Mouse (Mus musculus) limb, embryonic 14.5 days (tissue): Measurements from ENCODE around the gene Psmf1. TPM values are rescaled to one million over a fixed set of nuclear protein-coding genes. Genes with fewer than 3 reads are reported as not detected.

ENCODE experiments used
- ATAC-seq: fragments of 200-750 bp; cut with Nextera tagmentation; 2 replicates; pipeline ENCODE4 v1.8.0; 2017; ENCODE audit warnings: low read depth, moderate number of reproducible peaks, moderate TSS enrichment; ENCODE audit not compliant: low FRiP score
- DNase-seq: peaks from one replicate; pipeline ENCODE4 v3.0.0-alpha.2; 2015; ENCODE audit warnings: low spot score
- H3K27ac ChIP-seq: fragments of 300-500 bp; sonication (generic); replicated peaks from 2 replicates; pipeline ENCODE4 v1.5.1; 2014; ENCODE audit warnings: low read depth, mild to moderate bottlenecking, low read length, moderate library complexity, mixed read lengths
- H3K27me3 ChIP-seq: fragments of 300-500 bp; sonication (generic); 2 replicates; pipeline ENCODE4 v1.6.1; 2014; ENCODE audit warnings: low read length, mixed read lengths; ENCODE audit not compliant: control insufficient read depth, insufficient read depth
- H3K36me3 ChIP-seq: fragments of 300-500 bp; sonication (generic); 2 replicates; pipeline ENCODE4 v1.6.1; 2014; ENCODE audit warnings: mild to moderate bottlenecking, low read length, moderate library complexity, mixed read lengths; ENCODE audit not compliant: control insufficient read depth, insufficient read depth
- H3K4me1 ChIP-seq: fragments of 300-500 bp; sonication (generic); 2 replicates; pipeline ENCODE4 v1.6.1; 2014; ENCODE audit warnings: antibody characterized with exemption, low read length, mixed read lengths; ENCODE audit not compliant: control insufficient read depth, insufficient read depth
- H3K4me2 ChIP-seq: fragments of 300-500 bp; sonication (generic); replicated peaks from 2 replicates; pipeline ENCODE4 v1.6.1; 2014; ENCODE audit warnings: low read depth, mild to moderate bottlenecking, low read length, moderate library complexity; ENCODE audit not compliant: severe bottlenecking
- H3K4me3 ChIP-seq: fragments of 300-500 bp; sonication (generic); replicated peaks from 2 replicates; pipeline ENCODE4 v1.5.1; 2014; ENCODE audit warnings: low read length
- H3K9ac ChIP-seq: fragments of 300-500 bp; sonication (generic); 2 replicates; pipeline ENCODE4 v1.6.1; 2014; ENCODE audit warnings: mild to moderate bottlenecking, low read depth, low read length, moderate library complexity; ENCODE audit not compliant: severe bottlenecking
- H3K9me3 ChIP-seq: fragments of 300-500 bp; sonication (generic); 2 replicates; pipeline ENCODE4 v1.6.1; 2016; ENCODE audit warnings: low read length; ENCODE audit not compliant: control insufficient read depth
- POLR2A ChIP-seq: fragments of 200-500 bp; IDR thresholded peaks from 2 replicates; pipeline ENCODE4 v1.8.0; 2012; ENCODE audit warnings: inconsistent platforms, mild to moderate bottlenecking, moderate library complexity, borderline replicate concordance; ENCODE audit not compliant: insufficient read depth, insufficient read length; ENCODE audit errors: extremely low read depth
- whole genome bisulfite sequencing: fragments of 180-500 bp; shearing (Covaris S2); extraction: QIAGEN DNeasy Blood & Tissue Kit; methylation state at CpG from one replicate; pipeline ENCODE4 v1.1.7; 2014; 5-methylcytosine and 5-hydroxymethylcytosine counted together
- polyA plus RNA-seq, 2 experiments: library from polyadenylated mRNA; depleted of rRNA in 1 of 2; stranded (reverse) in 1 of 2; unstranded in 1 of 2; fragments of >200 nt; fragmentation: Nextera tagmentation in 1 of 2; extraction: Ambion mirVana in 1 of 2; gene quantifications; 2 replicates each; pipeline versions ENCODE4 v1.2.1 to v1.2.3; 2012 to 2014

Psmf1 gene
- polyA plus RNA-seq, 2 experiments = 36.0 to 46.4 TPM

DNA sequence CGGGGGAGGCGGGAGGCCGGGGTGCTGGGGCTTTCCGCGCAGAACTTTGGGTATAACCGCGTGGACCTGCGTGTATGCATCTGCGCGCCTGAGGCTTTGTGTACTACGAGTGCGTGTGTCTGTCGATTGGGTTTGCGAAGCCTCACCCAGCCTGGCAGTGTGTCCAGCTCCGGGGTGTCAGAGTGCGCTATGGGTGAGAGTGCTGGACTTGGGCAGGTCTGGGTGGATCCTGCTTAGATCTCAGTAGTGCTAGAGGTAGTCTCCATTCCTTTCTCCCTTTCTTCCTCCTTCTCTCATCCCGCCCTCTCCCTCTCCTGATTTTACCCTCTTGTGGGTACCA lies 41.2 kb downstream of the Psmf1 start:
- 0 out of 2 replicates have a peak, but pooled peaks cover 4% of the 10 kb centered on the region for H3K4me1 ChIP-seq
- peak overlapping the region; percentile 99 for H3K4me2 ChIP-seq
- ATAC-seq = no peak
- no peak for TF ChIP-seq POLR2A
- no peak for DNase-seq
- no peak overlapping the region for H3K27ac ChIP-seq
- H3K27me3 ChIP-seq = peaks cover 21% of the 10 kb centered on the region; the same call in 1 of the 2 replicates
- no peaks in the 10 kb centered on the region for H3K9me3 ChIP-seq
- H3K9ac ChIP-seq = peak overlapping the region; percentile 80
- H3K36me3 ChIP-seq = no peaks in the 10 kb centered on the region
- peak overlapping the region; percentile 63 for H3K4me3 ChIP-seq
- 2% methylated on average over 12 of the region's 17 CpGs for WGBS

DNA sequence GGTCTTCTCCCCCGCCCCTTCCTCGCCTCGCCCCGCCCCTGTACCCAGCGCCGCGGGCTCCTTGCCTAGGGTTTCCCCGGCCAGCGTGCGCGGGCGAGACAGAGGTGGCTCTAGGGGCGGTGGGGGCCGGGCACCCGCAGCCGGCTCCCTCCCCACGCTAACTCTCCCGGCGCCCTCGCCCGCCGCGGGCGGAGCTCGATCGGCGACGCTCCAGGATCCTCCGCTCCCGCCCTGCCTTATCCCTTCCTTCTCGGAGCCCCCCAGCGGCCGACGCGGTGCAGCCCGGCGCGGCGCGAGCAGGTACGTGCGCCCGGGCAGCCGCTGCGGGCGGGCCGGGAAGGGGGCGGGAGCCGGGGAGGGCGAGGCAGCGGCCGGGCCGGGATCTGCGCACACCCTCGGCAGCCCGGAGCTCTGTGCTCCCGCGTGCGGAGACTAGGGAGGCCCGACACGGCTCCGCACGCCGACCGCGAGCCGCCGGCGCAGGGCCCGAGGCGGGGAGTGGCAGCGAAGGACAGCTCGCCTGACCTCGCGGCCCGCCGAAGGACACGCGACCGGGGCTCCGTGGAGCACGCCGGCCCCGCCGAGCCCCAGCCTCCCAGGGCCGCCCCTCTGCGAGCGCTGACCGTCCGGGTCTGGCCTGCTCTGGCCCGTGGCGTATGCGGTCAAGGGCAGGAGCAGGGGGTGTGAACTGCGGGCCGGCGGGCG lies 41.7 kb downstream of the Psmf1 start:
- DNase-seq = peak; percentile 25
- peak overlapping the region; percentile 99 for H3K4me2 ChIP-seq
- 0% methylated on average over 38 of the region's 97 CpGs for WGBS
- H3K9me3 ChIP-seq = no peaks in the 10 kb centered on the region
- peak overlapping the region; percentile 63 for H3K4me3 ChIP-seq
- no peak overlapping the region for H3K27ac ChIP-seq
- TF ChIP-seq POLR2A = no peak
- peak overlapping the region; percentile 80 for H3K9ac ChIP-seq
- peaks cover 21% of the 10 kb centered on the region; the same call in 1 of the 2 replicates for H3K27me3 ChIP-seq
- 0 out of 2 replicates have a peak, but pooled peaks cover 4% of the 10 kb centered on the region for H3K4me1 ChIP-seq
- no peaks in the 10 kb centered on the region for H3K36me3 ChIP-seq
- ATAC-seq = peak; percentile 86

DNA sequence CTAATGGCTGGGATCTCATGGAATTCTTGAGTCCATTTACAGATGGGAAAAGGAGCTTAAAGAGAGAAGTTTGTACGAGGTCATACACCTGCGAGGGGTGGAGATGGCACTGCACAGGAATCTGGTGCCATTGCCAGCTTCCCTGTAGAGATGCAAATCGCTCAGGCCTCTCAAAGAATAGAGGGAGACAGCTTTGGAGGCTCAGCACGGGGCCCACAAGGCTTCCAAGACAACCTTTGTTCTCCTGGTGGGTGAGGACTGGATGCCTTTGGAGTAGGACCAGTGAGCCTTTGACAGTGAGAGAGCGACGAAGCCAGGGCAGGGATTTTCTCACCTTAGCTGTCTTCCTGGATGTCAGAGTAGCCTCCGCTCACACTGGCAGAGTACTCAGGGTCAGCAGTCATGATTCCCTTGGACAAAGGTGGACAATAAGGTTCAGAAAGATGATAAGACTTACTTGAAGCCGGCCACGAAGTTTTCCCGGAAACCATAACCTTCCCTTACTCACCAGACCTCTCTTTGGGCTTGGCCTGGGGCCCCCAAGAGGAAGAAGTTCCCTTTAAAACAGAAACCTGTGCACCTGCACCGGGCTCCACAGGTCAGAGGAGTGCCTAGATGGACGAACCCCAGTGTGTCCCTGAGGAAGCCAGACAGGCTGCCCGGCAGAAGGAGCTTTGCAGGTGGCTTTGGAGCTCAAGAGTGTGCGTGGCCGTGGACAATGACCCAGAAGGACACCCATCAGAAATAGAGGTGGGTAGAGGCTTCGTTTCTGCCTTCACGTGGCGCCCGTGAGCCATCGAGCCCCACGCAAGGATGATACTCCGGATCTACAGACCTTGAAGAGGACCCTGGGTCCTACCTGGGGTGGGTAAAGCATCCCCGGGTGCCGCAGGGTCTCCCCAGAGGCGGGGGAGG lies 42.5 kb downstream of the Psmf1 start, which contains the start of gene Tmem74b:
Tmem74b (plus strand) TSS at position 778 of the 915 bp plus-strand sequence.
- no peak for DNase-seq
- peaks cover 21% of the 10 kb centered on the region; the same call in 1 of the 2 replicates for H3K27me3 ChIP-seq
- peak within 1 kb of the TSS; percentile 99 for H3K4me2 ChIP-seq
- peak within 1 kb of the TSS; percentile 80 for H3K9ac ChIP-seq
- no peaks in the 10 kb centered on the region for H3K9me3 ChIP-seq
- peak within 1 kb of the TSS; percentile 63 for H3K4me3 ChIP-seq
- 0 out of 2 replicates have a peak, but pooled peaks cover 4% of the 10 kb centered on the region for H3K4me1 ChIP-seq
- 3% methylated on average over 25 of the region's 25 CpGs for WGBS
- no peak for TF ChIP-seq POLR2A
- no peaks in the 10 kb centered on the region for H3K36me3 ChIP-seq
- ATAC-seq = no peak
- H3K27ac ChIP-seq = no peak within 1 kb of the TSS

DNA sequence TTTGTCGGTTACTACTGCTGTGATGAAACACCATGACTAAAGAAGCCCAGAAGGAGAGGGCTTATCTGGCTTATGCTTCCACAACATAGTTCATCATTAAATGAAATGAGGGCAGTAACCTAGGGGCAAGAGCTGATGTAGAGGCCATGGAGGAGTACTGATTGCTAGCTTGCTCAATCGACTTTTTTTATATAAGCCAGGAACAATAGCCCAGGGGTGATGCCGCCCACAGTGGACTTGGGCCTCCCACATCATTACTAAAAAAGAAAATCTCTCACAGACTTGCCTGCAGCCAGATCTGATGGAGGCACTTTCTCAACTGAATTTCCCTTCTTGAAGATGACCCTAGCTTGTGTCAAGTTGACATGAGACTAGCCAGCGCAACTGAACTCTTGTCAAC lies 61.0 kb downstream of the Psmf1 start:
- H3K9me3 ChIP-seq = no peaks in the 10 kb centered on the region
- no peak overlapping the region for H3K4me3 ChIP-seq
- no peaks in the 10 kb centered on the region for H3K27me3 ChIP-seq
- no peak overlapping the region for H3K4me2 ChIP-seq
- no peaks in the 10 kb centered on the region for H3K36me3 ChIP-seq
- no peak for TF ChIP-seq POLR2A
- WGBS = 85% methylated on average over 4 of the region's 4 CpGs
- no peak overlapping the region for H3K9ac ChIP-seq
- DNase-seq = no peak
- no peak for ATAC-seq
- H3K27ac ChIP-seq = no peak overlapping the region
- H3K4me1 ChIP-seq = no peaks in the 10 kb centered on the region

DNA sequence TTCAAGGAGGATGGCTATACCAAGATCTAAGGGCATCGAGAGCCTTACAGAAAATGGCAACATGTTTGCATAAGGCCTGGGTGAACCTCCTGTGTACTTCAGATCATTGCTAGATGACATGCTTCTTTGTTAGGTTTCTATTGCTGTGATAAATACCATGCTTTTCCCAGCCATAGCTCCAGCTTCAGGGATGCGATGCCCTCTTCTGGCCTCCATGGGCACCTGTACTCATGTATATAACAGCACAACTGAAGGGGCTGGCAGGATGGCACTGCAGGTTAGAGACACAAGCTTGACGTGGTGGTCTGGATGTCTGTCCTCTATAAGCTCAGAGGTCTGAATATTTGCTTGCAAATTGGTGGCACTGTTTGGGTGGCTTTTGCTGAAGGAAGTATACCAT lies 61.6 kb downstream of the Psmf1 start:
- Histone ChIP-seq H3K4me1 (no peaks in the 10 kb centered on the region), H3K27me3 (no peaks in the 10 kb centered on the region), H3K4me2 (no peak overlapping the region), H3K4me3 (no peak overlapping the region), H3K9me3 (no peaks in the 10 kb centered on the region), H3K9ac (no peak overlapping the region), H3K36me3 (no peaks in the 10 kb centered on the region), H3K27ac (no peak overlapping the region)
- WGBS = 57% methylated on average over 3 of the region's 3 CpGs
- ATAC-seq (no peak), DNase-seq (no peak)
- no peak for TF ChIP-seq POLR2A
